Mouse (Mus musculus) cerebellum, adult 18-20 months (tissue): ENCODE data around the gene Rspo3.
A peak's percentile ranks its signal among the peaks of the same experiment; 100 is the strongest.

ENCODE experiments used
- DNase-seq, 2 experiments: peaks; one replicate each; pipeline ENCODE4 v3.0.0; 2021

The Rspo3 gene

DNA sequence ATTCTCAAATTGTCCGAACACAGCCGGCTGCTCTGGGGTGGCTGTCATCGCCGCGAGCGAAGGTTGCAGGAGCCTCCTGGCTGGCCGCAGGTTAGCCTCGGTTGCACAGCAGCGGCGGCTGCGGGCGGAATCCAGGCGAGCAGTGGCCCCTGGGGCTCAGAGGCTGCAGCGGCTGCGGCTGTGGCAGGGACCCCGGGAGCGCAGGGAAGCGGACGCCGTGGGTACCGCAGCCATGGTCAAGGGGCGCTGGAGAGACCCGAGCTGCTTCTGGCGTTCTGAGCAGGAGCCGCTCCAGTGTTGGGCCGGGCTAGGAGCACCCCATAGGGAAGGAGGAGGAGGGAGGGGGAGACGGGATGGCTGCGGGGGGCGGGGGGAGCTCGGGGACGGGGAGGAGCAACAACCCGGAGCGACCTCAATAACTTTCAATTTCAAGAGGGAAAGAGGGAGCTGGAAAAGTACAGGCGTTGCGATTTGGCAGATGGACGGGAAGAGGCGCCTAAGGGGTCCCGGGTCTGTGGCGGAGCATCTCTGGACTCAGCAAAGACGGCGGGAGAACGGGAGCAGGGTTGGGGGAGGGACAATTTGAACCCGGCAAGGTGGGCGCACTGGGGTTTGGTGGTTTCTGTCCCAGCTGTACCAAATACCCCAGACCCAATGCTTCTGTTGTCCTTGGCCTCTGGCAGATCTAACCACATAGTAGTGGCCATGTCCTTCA, at the start of gene Rspo3:
TSS of gene Rspo3 (minus strand) at position 322 of the 715 bp plus-strand sequence.
- peak; percentile 16 to 49 for DNase-seq

DNA sequence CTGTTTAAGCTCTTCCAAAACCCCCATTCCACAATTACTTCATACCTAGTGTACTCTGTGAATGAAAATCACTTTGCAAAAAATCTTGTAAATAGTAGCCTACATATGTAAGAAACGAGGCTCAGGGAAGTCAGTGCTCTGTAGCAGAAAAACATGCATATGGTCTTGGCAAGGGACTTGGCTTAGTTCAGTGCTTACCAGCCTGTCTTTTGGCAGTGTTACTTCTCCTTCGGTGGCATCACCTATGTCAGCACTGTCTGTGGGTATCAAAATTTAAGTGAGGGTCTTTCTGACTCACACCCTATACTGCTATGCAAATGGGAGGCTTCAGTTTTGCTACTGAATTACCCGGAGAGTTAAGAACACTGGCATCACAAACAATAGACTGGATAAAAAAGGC, 46.3 kb upstream of the Rspo3 start:
- no peak for DNase-seq

DNA sequence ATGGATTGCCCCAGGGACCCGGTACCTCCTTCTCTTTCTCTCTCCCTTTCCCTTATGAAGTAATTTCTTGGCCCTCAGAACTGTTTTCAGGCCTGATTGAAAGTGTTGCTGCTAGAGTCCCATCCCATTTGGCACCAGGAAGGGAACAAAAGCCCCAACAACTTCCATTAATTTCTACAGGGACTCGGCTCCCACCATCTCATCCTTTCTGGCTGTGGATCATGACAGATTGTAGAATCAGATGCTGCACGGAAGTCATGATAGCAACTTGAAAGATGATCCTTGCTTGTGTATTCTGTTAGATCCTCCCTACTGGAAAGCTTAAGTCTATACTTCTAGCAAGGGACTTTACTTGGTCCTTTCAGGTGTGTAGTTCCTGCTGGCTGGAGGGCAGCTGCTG, 45.8 kb upstream of the Rspo3 start:
- DNase-seq: no peak

DNA sequence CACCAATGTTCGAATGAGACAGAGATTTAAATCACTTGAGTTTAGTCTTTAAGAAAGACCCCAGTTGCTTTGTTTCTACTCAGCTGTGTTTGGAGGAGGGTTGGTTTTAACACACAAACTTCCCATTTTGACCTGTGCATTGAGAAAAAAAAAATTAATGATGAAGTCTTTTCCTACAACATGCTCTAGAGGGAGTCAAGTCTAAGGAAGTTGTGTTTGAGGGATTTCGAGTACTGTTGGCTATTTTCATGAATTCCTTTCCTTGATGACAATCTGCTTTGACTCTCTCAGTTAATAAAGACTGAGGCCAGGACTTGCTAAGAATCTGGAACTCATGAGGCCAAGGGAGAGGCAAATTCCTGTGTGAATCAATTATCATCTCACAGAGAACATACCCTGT, 20.3 kb upstream of the Rspo3 start:
- no peak for DNase-seq

DNA sequence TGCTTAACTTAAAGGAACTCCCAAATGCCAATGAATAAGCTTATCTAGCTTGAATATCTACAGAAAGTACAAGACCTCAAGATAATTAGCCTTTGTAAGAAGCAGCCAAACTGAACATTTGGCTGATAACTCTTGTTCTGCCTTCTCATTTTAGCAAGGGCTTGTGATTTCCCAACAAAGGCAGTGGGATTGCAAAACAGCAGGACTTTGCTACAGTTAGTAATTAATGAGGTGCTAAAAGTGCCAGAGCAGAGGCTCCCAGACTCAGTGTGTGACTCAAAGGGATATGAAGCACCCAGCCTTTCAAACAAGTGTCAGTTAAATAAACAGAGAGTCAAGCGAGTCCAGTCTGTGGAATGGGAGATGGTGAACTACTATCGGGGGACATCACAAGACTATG, 18.7 kb upstream of the Rspo3 start:
- no peak for DNase-seq

DNA sequence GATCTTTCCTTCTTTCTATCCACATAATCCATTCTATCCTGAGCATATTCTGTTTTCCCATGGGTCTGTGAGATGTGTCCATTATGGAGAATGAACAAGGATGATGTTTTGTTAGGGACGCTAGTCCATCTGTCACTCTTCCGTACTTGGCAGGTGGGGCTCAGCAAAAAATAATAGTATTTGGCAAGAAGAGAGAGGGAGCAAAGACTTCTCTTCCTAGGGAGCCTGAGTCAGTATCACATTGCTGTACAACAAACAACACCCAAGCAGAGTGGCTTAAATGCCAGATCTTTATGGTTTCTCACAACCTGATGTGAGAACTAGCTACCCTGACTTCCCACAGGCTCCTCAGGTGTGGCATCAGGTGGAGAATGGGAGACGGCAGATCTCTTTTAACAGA, 7.3 kb upstream of the Rspo3 start:
- peak in 1 of 2 experiments; percentile 15 for DNase-seq

DNA sequence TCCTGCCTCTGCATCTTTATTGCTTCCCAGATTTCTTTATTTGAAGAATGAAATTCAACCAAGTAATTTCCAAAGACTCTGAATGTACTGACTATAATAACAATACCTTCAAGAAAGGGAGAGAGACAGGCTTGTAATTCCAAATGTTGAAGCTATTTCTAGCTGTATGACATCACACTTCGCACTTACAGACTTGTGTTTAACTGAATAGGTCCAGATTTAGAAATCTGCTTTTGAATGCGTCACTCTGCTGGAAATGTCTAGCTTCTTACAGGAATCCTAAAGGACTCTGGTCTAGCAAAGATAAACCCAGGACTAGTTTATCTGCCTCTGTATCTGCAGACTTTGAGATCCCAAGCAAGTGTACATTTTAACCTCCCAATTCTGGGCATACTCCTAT, 3.8 kb upstream of the Rspo3 start:
- DNase-seq: no peak

DNA sequence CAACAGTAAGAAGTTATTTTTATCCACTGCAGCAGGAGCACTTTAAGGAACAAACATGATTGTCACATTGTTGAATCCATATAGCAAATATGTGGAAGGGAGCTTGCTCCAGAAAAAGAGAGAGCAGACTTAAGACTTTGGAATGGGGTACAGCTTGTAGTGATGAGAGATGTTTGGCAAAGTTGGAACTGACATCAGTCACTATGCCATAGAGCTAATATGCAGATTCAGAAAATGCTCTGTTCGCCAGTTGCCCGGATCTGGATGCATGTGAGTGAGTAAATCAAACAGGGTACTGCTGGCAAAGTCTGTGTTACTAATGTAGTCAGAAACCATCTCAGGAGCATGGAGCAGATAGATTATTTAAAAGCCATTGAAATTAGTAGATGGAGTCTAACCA, 3.1 kb upstream of the Rspo3 start:
- DNase-seq: no peak

DNA sequence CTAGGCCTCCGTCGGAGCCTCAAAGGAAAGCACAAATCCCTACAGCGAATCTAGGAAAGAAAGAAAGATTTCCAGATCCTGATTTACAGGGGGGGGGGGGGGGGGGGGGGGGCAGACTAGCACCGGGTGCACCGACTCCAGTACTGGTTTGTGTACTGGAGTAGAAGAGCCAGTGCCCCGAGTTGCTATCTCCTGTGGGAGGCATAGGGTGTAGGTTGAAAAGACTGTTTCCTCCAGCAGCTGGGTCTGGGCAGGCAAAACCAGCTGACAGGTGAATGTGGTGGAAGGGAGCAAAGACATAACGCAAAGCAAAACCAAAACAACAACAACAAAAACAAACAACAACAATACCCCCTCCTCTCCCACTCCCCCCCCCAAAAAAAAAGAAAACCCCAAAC, 838 bp downstream of the Rspo3 start:
- DNase-seq: peak in 1 of 2 experiments; percentile 5

DNA sequence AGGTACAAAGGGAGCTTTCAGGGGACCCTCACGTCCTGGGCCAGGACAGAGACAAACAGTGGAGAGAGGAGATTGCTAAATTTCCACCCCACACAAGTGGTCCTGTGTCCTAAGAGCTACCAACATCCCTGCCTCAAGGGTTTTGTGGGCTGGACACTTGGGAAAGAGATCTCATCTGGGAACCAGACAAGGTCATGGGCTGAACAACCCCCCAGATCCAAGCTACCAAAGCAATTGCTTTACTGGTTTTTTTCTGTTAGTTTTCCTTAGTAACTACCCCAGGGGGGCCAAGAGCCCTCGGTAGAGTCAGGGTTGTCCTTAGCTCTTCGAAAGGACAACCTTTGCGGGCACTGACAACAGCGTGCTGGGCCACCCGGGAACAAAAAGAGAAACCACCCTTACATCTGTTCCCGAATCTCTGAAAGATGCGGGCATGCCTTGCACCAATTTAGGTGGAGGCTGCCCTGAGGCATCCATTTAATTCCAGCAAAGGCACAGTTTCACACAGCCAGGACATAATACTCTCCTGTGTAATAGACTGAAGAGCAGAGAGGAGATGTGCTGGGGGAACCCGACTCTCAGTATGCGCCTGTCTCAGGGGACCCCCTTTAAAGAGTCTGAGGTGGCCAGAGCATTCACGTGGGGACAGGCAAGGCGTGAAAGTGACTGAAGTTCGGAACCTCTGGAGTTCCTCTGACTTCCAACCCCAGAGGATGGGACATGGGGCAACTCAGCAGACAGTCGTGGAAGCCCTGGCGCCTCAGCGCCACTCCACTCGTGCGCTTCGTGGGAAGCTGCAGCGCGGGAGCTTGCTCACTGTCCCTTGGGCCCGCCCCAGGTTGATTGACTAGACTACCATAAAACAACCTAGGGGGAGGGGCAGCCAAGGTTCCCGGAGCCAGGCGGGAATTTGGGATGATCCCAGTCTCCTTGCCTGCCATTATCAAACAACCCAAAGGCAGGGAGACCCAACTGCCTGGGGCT, 1.5 kb downstream of the Rspo3 start:
- peak; percentile 10 to 25 for DNase-seq

DNA sequence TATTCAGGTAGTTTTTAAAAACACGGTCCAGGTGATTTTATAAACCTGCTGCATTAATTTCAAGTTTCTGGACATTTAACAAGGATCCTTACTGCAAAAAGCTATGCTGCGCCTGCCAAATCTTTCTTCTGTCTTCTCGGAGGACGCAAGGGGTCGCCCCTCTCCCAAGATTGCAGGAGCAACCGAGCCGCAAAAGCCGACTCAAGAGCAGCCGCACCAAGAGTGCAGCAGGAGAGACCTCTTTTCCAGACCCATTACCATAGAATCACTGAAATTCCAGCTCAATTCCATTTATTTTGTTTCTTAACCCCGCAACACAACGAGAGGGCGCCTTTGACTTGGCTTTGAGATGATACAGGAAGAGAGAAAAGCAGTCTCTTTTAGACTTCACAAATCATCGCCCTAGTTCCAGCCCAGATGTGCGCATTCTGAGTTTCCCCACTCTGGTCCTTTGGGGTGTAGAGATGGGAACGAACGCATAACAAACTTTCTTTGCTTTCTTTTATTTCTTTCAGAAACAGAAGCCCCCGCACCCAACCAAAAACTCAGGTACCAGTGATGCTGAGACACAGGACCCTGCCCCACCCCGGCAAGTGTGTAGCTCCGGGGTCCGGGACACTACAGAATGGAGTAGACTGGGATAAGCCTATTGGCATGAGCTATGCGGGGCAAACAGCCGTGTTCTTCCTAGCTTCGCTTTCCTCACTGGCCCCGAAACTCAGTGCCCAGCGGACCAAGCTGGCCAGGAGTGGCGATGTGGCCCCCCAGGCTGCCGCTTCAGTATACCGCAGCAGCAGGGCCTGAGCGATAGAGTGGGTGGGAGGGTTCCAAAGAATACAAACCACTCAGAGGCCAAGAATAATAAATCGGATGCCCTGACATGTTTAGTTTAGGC, 2.6 kb downstream of the Rspo3 start:
- peak; percentile 59 to 74 for DNase-seq

DNA sequence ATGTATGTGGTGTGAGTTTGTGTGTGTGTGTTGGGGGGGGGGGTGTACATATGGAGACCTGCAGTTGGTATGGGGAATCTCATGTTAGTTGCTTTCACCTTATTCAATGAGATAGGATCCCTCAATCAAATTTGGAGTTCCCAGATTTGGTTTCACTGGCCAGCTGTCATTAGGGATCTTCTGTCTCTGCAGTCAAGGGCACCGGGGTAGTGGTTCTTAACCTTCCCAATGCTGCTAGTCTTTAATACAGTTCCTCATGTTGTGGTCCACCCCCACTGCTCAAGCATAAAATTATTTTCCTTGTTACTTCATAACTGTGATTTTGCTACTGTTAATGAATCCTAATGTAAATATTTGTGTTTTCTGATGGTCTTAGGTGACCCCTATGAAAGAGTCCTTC, 22.1 kb downstream of the Rspo3 start:
- DNase-seq: no peak

DNA sequence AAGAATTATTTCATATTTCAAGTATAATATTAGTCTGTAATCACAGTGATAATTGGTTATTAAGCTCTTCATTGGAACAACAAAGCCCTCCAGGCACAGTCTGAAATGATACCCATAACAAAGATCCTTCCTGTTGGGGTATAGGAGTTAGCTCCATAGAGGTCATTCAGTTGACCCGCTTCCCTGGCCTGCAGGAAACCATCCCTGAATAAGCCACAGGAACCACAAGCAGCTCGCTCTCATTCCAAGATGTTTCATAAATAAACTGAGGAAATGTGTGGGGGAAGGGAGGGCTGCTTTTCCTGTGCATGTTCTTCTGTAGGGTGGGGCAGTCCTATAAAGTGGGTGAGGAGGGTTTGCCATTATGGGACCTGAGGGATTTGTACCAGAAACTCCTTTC, 27.5 kb downstream of the Rspo3 start:
- DNase-seq: no peak

DNA sequence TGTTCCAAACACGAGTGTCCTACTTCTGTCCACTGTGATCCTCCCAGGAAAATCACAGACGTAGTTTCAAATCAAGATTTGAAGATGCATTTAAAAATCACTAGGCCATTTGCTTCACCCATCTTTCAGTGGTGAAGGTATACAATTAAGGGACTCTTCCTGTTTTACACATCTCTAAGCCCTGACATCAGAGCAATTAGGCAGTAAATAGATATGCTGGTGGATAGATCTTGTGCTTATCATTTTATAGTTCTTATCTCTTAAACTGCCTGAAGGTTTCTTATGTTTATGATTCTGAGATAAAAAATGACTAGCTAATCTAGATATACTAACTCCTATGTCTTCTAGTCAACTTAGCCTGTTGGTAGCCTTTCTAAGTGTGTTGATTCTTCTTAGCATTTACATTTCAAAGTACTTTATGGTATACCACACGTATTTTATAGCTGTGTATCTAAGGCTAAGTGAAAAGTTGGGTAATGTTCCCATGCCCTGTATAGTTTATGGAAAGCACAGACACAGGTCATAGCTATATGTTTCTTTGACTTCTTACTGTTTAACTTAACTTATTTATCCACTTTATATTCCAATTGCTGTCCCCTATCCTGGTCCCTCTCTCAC, 38.4 kb downstream of the Rspo3 start:
- no peak for DNase-seq

DNA sequence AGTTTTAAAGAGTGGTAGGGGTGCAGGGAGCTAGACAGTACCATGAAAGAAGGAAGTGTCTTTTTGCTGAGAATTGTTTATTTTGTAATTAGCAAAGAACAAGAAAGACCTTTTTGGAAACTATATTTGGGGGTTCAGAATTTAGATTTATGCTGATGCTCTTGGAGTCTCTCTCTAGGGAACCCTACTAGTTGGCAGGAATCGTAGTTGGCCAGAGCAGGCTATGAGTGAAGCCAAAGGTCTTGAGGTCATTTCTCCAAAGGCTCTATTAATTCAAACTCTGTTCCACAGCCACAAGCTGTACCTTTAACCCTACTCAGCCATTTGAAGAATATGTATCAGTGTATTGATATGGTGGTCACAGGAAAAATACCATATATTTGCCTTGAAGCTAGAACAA, 41.7 kb downstream of the Rspo3 start:
- no peak for DNase-seq

DNA sequence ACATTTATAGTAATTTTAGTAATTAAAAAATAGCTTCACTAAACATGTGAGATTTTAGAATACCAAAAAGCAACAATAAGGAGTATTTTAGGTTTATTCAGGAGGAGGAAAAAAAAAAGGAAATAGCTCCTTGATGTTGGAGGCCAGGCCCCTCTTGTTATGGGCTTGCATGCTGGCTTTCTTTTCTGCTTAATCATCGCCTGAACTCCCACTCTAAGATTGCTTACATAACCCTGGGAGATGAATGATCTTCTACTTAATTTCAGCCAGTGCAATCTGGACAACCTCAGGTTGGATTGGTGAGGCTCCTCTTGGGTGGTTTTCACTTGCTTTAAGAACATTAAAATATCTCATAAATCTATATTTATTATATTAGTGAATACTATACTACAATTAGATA, 54.7 kb downstream of the Rspo3 start:
- DNase-seq: no peak

DNA sequence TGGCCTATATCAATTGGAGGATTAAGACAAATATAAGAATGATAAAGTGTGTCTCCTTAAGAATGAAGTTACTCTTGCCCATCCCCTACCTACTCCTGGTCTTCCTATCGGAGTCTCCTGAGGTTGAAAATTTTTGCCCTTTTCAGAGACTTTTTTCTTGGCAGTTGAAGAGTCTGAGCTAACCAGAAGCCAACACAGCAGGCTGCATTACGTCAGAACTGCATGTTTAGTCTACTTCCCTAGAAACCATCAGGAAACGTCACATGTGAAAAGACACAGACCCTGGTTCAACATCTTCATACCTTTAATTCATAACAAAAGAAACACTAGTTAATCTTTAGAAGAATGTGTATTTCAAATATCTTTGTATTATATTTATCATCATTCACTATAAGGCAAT, 56.3 kb downstream of the Rspo3 start:
- no peak for DNase-seq

DNA sequence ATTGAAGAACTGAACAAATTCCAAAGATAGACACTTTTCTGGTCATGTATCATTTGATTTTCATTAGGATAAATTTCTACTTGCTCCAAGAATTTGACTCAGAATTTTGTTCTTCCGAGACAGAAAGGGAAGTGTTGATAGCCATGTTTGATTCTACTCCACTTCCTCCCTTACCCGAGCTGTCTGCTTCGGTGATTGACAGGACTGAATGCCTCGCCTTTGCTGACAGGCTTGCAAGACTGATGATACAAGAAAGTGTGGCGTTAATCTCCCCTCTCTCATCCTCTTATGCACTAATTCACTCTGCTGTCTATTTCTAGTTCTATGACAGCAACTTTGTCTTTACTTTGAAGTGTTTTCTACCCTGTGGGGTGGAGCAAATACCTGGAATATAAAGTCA, 65.2 kb downstream of the Rspo3 start:
- no peak for DNase-seq

DNA sequence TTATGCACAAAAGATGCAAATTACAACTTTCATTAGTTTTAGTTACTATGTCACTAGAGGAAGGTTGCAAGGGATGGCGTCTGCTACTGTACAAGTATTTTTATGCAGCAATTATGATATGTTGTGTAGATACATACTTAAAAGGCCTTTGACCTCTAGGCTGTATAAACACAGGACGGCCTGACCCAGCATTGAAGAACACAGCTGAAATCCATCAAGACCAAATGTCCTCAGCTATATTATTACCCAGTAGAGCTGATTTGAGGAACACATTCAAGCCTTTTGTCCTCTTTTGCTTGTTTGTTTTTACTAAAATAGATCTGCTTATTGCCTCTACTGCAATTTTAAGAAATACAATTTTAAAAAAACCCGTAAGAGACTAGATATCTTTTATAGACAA, 75.6 kb downstream of the Rspo3 start:
- no peak for DNase-seq

DNA sequence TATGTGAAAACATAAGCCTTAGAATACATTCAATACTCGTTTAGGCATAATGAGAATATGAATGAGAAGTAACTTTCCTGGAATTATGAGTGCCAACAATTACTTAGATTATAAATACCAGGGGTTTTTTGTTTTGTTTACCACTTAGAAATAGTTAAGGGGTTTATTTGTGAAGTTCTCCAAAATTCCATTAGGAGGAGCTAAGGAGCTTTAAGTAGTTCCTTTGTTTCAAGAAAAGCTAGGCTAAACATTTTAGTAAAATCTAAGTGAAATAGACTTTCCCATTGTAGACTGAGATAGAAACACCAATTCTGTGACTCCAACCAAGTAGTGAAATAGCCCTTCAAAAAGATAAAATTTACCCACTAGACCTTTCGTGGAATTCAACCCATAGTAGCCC, 76.0 kb downstream of the Rspo3 start:
- no peak for DNase-seq

DNA sequence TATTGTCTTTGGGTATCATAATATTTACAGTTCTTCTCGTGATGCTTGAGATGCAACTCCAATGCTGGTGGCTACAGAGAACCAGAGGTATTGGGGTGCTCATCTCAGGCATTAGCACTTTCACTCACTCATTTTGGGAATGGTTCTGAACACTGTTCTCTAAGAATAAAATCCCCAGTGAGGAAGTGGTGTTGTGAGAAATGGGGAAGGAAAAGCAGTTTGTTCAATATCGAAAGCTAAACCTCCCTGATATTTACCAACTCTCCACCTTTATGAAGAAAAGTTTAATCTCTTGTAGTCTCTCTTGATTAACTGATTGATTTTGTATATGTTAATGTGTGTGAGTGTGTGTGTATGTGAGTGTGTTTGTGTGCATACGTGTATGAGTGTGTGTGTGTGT, 90.6 kb downstream of the Rspo3 start:
- DNase-seq: no peak

DNA sequence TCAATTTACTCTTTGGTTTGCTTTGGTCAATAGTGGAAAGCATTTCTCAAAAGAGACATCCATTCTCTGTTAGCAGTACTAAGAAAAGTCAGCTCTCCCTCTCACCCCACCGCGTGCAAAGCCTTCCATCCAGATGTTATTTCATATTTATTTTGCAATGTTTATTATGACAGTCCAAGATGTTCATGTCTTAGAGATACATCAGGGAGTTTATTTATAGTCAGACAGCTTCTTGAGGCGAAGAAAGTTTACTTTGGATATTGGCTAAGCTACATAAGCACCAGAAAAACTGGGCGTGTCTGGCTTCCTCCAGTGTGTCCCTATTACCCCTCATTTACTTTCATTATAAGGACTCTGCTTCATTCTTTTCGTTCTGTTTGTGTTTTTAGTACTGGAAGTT, 94.4 kb downstream of the Rspo3 start:
- DNase-seq: no peak
